Mouse (Mus musculus): Measurements from ENCODE around the gene Negr1. TPM values are rescaled to one million over a fixed set of nuclear protein-coding genes. Genes with fewer than 3 reads are reported as not detected.

The Negr1 gene
- total RNA-seq, 4 experiments from 2014 or later = 5.5 to 12.2 (median 7.3) TPM

- no peak for DNase-seq
Observed at GRCm38 (mm10) chr3:157255446-157255845, 693.9 kb downstream of the Negr1 start.

- DNase-seq = no peak
Observed at GRCm38 (mm10) chr3:157255863-157256262, 694.3 kb downstream of the Negr1 start.

GRCm38 (mm10) chr3:157268742-157269141 lies 707.1 kb downstream of the Negr1 start:
- DNase-seq = no peak

- no peak for DNase-seq
Observed at GRCm38 (mm10) chr3:157272379-157272778, 710.8 kb downstream of the Negr1 start.

- DNase-seq = no peak
Observed at GRCm38 (mm10) chr3:157274143-157274542, 712.5 kb downstream of the Negr1 start.

GRCm38 (mm10) chr3:157279717-157280116 lies 718.1 kb downstream of the Negr1 start:
- no peak for DNase-seq

GRCm38 (mm10) chr3:157281259-157281658 lies 719.7 kb downstream of the Negr1 start:
- DNase-seq = no peak

GRCm38 (mm10) chr3:157291286-157291685 lies 729.7 kb downstream of the Negr1 start:
- DNase-seq = no peak

- no peak for DNase-seq
Observed at GRCm38 (mm10) chr3:157297216-157297615, 735.6 kb downstream of the Negr1 start.

- DNase-seq = no peak
Observed at GRCm38 (mm10) chr3:157303430-157304116, 742.0 kb downstream of the Negr1 start.

GRCm38 (mm10) chr3:157321081-157321573 lies 759.5 kb downstream of the Negr1 start:
- DNase-seq = no peak

GRCm38 (mm10) chr3:157321834-157322233 lies 760.2 kb downstream of the Negr1 start:
- DNase-seq = no peak

- no peak for DNase-seq
Observed at GRCm38 (mm10) chr3:157334169-157334568, 772.6 kb downstream of the Negr1 start.

- no peak for DNase-seq
Observed at GRCm38 (mm10) chr3:157349480-157349879, 787.9 kb downstream of the Negr1 start.

GRCm38 (mm10) chr3:157358905-157359304 lies 797.3 kb downstream of the Negr1 start:
- DNase-seq = no peak

- no peak for DNase-seq
Observed at GRCm38 (mm10) chr3:157359840-157360239, 798.2 kb downstream of the Negr1 start.
